Mouse (Mus musculus): ENCODE measurements around the gene P3h3.

GRCm38 (mm10) chr6:124839805-124840204 lies 17.7 kb downstream of the P3h3 start:
- TF ChIP-seq CTCF (conservative IDR thresholded peaks at IDR 0.05; ENCODE audit: low read length) (no peak), POU5F1 (IDR thresholded peaks at IDR 0.05; ENCODE audit: borderline replicate concordance, low read length) (no peak)
